Mouse (Mus musculus) urinary bladder, postnatal 25 days (tissue): ENCODE results near the gene Zfp853.

Experiments
- DNase-seq: peaks from one replicate; pipeline ENCODE4 v3.0.0; 2022; ENCODE audit warnings: low spot score

Zfp853 gene

DNA sequence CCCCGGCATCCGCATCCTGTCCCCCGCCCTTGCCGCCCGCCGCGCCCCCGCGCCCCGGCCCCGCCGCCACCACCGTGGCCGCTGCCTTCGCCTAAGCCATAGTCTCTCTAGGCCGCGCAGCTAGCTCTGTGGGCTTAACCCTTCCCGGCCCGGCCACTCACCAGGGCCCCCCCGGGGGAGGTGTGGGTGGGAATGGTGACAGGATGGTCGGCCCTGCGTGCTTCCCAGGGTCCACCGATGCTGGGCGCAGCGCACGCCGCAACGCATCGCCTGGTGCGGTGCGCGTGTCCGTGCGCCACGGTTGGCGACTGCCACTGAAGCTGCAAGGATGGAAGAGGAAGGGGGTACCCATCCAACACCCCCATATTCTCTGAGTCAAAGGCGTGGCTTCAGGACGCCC is at the start of gene Zfp853:
Zfp853 (minus strand) TSS at position 220 of the 400 bp plus-strand sequence.
- no peak for DNase-seq

DNA sequence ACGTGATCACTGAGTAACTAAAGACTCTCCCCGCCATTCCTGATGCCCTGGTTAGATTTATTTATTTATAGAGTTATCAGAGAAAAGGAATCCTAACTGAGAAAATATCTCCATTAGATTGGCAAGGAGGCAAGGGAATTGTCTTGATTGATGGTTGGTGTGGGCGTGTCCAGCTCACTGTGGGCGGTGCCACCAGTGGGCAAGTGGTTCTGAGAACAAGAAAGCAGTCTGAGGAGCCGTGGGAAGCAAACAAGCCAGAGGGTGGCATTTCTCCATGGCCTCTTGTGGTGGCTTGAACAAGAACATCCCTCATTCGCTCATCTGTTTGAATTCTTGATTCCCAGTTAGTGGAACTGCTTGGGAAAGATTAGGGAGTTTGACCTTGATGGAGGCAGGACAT is 46.2 kb upstream of the Zfp853 start:
- DNase-seq: no peak

GRCm38 (mm10) chr5:143336559-143336958 is 43.1 kb upstream of the Zfp853 start:
- no peak for DNase-seq

- DNase-seq: no peak
These were observed 41.7 kb upstream of the Zfp853 start for GRCm38 (mm10) chr5:143335089-143335460.

GRCm38 (mm10) chr5:143334418-143335088 is 41.1 kb upstream of the Zfp853 start:
- DNase-seq: no peak

DNA sequence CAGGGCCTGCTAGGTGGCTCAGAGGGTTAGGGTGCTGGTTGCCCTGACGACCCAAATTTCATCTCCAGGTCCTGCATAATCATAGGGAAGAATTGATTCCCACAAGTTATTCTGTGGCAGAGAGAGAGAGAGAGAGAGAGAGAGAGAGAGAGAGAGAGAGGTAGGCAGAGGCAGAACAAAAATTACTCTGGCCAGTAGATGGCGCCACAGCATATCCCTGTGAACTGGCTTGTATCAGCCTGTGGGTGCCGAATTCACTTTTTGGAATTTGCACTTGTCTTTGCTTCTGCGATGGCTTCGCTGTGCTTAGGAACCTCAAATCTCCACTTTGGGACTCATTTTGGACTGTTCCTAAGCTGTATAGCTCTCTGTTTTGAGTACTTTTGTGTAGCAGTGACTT is 40.4 kb upstream of the Zfp853 start:
- DNase-seq: peak; percentile 73

DNA sequence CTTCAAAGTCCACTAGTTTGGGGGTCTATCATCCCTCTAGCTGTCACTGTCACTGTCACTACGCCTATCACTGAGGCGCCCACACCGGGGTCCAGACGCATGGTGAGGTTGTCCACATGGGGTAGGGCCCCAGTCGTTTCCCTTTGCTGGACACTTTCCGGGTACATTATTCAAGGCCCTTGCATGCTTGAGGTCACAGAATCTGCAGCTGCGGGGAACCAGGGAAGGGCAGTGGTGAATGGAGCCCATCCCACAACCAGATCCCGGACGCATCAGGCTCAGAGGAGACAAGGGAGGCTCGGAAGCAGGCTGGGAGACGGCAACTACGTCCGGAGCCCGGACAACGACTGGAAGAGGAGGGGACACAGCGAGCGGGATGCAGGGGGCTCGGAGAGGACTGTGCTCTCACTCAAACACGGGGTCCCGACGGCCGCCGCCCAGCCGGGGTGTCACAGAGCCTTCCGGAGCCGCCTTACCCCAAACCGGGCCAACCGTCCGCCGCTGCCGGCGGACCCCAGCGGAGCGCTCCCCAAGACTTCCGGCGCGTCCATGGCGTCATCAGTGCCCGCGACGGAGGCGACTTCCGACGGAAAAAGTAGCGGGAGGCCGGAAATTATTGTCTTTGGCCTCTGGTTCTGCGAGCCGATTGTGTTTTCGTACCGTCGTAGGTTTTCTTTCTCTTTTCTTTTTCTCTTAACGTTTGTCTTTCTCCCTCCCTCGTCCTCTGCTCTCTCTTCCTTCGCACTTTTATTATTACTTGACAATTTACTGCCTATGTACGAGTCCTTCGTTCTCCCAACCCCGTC is 35.5 kb upstream of the Zfp853 start, which contains the start of gene Zdhhc4:
Zdhhc4 (minus strand) TSS at position 567 of the 806 bp plus-strand sequence.
- peak; percentile 94 for DNase-seq

DNA sequence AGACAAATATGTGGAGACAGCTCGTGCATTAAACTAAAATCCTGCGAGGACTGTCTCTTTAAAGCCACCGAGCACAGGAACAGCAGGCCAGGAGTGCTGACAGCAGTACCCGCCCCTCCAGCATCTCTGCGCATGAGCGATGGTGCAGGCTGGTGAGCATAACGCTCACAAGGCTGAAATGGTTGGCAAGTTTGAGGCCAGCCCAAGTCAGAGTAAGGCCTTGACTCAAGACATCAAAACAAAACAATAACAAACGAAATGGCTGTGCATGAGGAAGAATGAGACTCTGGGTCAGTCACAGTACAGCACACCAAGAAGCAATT is 23.8 kb upstream of the Zfp853 start:
- no peak for DNase-seq

DNA sequence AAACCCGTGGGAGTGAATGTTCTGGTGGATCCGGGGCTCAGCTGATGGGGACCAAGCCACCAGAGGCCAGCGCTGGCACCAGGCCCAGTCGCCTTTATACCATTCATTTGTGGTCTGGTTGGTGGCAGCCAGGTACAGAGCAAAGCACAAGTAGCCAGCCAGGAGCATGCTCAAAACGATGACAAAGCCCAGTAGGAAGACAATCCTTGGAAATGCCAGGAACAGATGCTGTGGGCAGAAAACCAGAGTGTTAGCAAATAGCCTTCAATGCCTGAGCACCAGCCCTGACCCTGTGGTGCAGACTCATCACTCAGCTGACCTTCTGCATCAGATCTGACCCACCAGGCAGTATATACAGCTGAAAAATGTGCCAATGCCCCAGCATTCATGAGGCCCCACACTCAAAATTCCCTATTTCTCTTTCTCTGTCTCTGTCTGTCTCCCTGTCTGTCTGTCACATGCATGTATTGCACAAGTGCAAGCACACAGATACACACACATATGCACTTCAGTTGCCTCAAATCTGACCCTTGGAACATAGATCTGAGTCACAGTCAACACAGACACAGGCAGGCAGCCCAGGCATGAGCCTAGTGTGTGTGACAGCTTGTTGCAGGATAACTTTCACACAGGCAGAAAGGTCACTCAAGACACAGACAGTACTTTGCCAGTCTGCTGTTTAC is 23.3 kb upstream of the Zfp853 start:
- DNase-seq: no peak

DNA sequence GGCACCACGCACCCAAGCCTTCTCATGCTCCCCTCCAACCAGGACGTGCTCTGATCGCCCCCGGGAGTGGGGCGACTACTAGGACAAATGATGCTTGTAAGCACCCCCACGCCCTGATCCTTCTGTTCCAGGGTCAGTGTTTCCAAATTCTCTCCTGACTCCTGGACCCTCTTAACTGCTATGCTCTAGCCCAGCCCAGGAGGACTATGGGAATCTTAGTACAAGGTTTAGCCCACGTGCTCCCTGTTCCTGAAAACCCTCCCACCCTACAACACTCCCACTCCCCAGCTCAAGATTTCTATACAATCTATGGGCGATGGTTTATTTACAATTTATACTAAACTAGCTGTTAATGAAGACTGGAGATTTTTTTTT is 22.1 kb upstream of the Zfp853 start:
- no peak for DNase-seq

- peak; percentile 96 for DNase-seq
These were observed 21.5 kb upstream of the Zfp853 start, which contains the start of gene E130309D02Rik for GRCm38 (mm10) chr5:143314730-143315513. TSS of gene E130309D02Rik (minus strand) at chr5:143315360.

GRCm38 (mm10) chr5:143314183-143314729 is 20.8 kb upstream of the Zfp853 start:
- no peak for DNase-seq

- DNase-seq: peak; percentile 72
These were observed 18.5 kb upstream of the Zfp853 start for GRCm38 (mm10) chr5:143311886-143312285.

DNA sequence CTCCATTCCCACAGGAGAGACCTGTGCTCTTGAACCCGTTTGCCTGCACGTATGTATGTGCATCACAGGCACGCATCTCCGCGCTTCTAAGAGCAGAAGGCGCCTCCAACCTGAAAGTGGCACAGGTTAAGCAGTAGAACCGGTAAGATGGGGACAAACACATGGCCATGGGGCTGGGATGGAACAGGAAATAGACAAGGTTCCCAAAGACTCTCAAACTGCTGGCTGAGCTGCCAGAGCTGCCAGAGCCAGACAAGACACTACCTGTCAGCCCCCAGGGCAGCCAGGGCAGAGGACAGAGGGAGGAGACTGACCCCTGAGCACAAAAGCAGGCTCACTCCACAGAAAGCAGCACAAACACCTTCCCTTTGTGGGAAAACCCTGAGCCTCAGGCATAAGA is 16.5 kb upstream of the Zfp853 start:
- DNase-seq: no peak

- no peak for DNase-seq
These were observed 15.4 kb upstream of the Zfp853 start for GRCm38 (mm10) chr5:143308825-143309224.

DNA sequence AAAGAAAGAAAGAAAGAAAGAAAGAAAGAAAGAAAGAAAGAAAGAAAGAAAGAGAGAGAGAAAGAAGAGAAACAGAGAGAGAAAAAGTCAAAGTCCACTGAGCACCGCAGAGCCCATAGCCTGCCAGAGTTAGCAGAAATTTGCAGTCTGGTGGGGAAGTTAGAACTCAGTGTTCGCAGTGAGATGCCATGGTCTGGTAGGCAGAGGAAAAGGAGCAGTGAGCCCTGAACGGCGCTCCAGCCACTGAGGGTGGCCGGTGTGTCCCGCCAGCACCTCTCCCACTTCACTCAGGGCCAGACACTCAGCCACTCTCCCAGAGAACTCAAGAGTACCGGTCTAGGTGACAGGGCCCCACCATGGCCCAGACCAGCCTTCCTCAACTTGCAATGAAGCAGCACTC is 10.8 kb upstream of the Zfp853 start:
- DNase-seq: no peak

GRCm38 (mm10) chr5:143301296-143301695 is 7.9 kb upstream of the Zfp853 start:
- no peak for DNase-seq

- DNase-seq: peak; percentile 42
These were observed 6.3 kb upstream of the Zfp853 start for GRCm38 (mm10) chr5:143299686-143300085.

DNA sequence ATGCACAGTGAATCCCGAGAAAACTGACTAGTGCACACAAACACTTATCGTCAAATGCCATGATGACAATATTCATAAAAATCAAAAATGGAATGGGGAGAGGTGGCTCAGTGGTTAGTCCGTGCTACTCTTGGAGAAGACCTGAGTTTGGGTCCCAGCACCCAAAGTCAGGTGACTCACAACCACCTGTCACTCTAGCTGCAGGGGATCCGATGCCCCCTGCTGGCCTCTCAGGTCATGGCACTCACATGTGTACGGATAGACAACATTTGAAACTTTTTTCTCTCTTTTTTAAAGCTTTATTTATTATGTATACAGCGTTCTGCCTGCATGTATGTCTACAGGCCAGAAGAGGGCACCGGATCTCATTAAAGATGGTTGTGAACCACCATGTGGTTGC is 5.0 kb upstream of the Zfp853 start:
- no peak for DNase-seq

DNA sequence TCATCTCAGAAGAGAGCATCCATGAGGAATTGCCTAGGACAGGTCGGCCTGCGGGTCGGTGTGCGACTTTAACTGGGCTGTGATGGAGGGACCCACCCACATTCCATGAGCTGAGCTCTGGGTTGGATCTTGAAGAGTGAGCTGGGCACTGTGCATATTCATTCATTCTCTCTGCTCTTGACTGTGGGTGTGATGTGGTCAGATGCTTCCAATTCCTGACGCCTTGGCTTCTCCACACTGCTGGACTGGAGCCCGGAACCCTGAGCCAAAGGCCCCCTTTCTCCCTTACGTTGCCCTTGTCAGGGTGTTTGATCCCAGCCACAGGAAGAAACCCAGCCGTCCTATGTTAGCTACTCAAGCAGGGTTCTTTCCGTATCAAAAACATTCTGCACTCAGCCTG is 4.6 kb upstream of the Zfp853 start:
- no peak for DNase-seq

GRCm38 (mm10) chr5:143295330-143295729 is 1.9 kb upstream of the Zfp853 start:
- DNase-seq: no peak

- DNase-seq: no peak
These were observed 1.4 kb upstream of the Zfp853 start for GRCm38 (mm10) chr5:143294862-143295261.
